Mouse (Mus musculus): ENCODE results near the gene AK157302. TPM values are rescaled to one million over a fixed set of nuclear protein-coding genes. Genes with fewer than 3 reads are reported as not detected.
A peak's percentile ranks its signal among the peaks of the same experiment; 100 is the strongest.
"Not testable (repeated sequence)": the region's sequence is repeated elsewhere in the genome, so short reads cannot be mapped to it uniquely, and the experiment has no call there.

The AK157302 gene
- polyA plus RNA-seq (2014; fragmentation: Nextera tagmentation; extraction: Ambion mirVana) = 0.23 and 0.35 TPM in 2 replicates

DNA sequence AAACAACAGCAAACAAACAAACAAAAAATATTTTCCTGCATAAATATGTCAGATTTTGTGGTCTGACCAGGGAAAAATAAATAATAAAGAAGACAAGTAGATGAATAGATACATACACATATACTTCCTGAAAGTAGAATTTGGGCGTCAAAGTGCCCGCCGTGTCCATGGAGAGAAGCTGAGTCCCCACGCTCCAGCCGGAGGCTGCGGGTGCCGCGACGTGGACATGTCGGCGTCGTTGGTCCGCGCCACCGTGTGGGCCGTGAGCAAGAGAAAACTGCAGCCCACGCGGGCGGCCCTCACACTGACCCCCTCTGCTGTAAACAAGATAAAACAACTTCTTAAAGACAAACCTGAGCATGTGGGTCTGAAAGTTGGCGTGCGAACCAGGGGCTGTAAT is at the start of gene AK157302:
TSS of gene AK157302 (plus strand) at position 144 of the 400 bp plus-strand sequence.
- DNase-seq (ENCODE audit: low spot score) (no peak), ATAC-seq (ENCODE audit: low FRiP score) (no peak)
- Histone ChIP-seq H3K36me3 (ENCODE audit: control insufficient read depth, insufficient read depth, low read length) (no peaks in the 10 kb centered on the region), H3K4me3 (ENCODE audit: low read depth, low read length) (no peak within 1 kb of the TSS), H3K9me3 (ENCODE audit: control insufficient read depth, low read length) (no peaks in the 10 kb centered on the region), H3K4me2 (replicated peaks; ENCODE audit: low read depth, low read length) (no peak within 1 kb of the TSS), H3K27me3 (ENCODE audit: control insufficient read depth, insufficient read depth, low read length) (no peaks in the 10 kb centered on the region), H3K4me1 (replicated peaks; ENCODE audit: control insufficient read depth, insufficient read depth, low read length) (no peaks in the 10 kb centered on the region), H3K9ac (ENCODE audit: low read depth, low read length) (no peak within 1 kb of the TSS), H3K27ac (ENCODE audit: low read depth, low read length) (no peak within 1 kb of the TSS)
- 92% methylated on average over 21 of the region's 21 CpGs for WGBS

DNA sequence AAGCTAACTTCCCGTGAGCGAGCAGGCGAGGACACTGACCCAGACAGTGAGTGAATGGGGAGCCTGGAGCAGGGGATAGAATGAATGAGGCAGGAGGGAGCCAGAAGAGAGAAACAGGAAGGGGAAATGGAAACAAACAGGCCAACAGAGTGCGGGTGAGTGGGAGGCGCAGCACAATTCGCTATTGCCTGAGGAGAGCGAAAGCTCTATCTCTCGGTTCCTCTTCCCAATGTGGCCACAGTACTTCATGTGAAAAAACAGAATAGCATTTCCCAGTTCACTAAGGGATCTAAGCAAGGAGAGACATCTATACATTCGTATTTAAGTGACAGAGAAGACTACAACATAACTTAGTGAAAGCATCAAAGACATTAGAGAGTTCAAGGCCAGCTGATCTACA is 48.2 kb upstream of the AK157302 start:
- no peak for ATAC-seq (ENCODE audit: low FRiP score)

DNA sequence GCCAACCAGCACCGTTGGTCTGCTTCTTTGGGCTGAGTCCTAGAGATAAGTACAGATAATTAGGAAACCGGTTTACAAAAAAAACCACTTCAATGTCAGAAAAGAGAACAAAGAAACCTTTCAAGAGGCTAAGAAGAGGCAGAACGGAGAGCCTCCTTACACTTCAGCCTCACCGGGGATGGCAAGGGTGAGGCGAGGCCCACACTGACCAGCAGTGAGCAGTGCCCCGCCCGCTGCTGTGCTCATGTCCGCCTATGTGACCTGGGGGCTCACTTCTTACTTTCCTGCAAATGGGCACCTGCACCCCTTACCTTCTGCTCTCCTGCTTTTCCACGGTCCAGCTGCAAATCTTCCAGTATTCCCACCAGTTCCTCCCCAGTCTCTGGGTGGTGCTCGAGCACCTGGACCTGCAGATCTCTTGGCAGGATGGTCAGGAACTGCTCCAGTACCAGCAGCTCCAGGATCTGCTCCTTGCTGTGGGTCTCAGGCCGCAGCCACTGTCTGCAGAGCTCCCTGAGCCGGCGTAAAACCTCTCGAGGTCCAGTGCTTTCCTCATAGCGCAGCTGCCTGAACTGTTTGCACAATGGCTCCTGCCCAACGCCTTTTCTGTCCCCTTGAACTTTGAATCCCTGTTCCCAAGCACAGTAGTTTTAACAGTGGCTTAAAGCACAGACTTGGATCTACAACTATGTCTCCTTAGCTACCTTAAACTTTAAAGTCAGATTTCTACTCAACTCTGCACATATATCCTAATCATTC is 47.0 kb upstream of the AK157302 start:
- Histone ChIP-seq H3K4me3 (ENCODE audit: low read depth, low read length) (no peak overlapping the region), H3K27me3 (ENCODE audit: control insufficient read depth, insufficient read depth, low read length) (no peaks in the 10 kb centered on the region), H3K4me2 (replicated peaks; ENCODE audit: low read depth, low read length) (no peak overlapping the region), H3K27ac (ENCODE audit: low read depth, low read length) (no peak overlapping the region), H3K9ac (ENCODE audit: low read depth, low read length) (no peak overlapping the region), H3K9me3 (ENCODE audit: control insufficient read depth, low read length) (no peaks in the 10 kb centered on the region), H3K36me3 (ENCODE audit: control insufficient read depth, insufficient read depth, low read length) (no peaks in the 10 kb centered on the region), H3K4me1 (replicated peaks; ENCODE audit: control insufficient read depth, insufficient read depth, low read length) (no peaks in the 10 kb centered on the region)
- DNase-seq (ENCODE audit: low spot score) (no peak), ATAC-seq (ENCODE audit: low FRiP score) (no peak)
- 86% methylated on average over 16 of the region's 16 CpGs for WGBS

More for the DNA sequence above, 48.2 kb upstream of the AK157302 start:
- Histone ChIP-seq H3K9ac (ENCODE audit: low read depth, low read length) (no peak overlapping the region), H3K4me3 (ENCODE audit: low read depth, low read length) (no peak overlapping the region), H3K27ac (ENCODE audit: low read depth, low read length) (no peak overlapping the region), H3K36me3 (ENCODE audit: control insufficient read depth, insufficient read depth, low read length) (no peaks in the 10 kb centered on the region), H3K27me3 (ENCODE audit: control insufficient read depth, insufficient read depth, low read length) (no peaks in the 10 kb centered on the region), H3K4me2 (replicated peaks; ENCODE audit: low read depth, low read length) (no peak overlapping the region), H3K4me1 (replicated peaks; ENCODE audit: control insufficient read depth, insufficient read depth, low read length) (no peaks in the 10 kb centered on the region), H3K9me3 (ENCODE audit: control insufficient read depth, low read length) (no peaks in the 10 kb centered on the region)
- no peak for DNase-seq (ENCODE audit: low spot score)
- 92% methylated on average over 9 of the region's 9 CpGs for WGBS

DNA sequence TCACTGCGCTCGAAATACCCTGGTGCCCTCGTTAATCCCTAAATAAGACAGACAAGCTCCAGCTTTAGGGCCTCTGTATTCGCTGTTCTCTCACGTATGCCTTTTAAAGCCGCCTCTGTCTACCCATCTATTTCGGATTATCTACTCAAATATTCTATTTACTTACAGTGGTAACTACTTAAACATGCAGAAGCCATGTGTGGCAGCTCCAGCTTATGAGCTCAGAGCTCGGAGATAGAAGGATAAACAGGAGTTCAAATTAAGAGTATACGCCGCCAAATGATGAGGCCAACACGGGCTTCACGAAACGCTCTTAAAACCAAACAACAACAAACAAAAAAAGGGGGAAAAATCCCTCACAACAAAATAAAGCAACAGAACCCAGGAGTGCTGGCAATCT is 42.0 kb upstream of the AK157302 start:
- H3K27me3 ChIP-seq (ENCODE audit: control insufficient read depth, insufficient read depth, low read length) = no peaks in the 10 kb centered on the region
- H3K36me3 ChIP-seq (ENCODE audit: control insufficient read depth, insufficient read depth, low read length) = no peaks in the 10 kb centered on the region
- peak overlapping the region; percentile 61 for H3K4me3 ChIP-seq (ENCODE audit: low read depth, low read length)
- no peak overlapping the region for H3K27ac ChIP-seq (ENCODE audit: low read depth, low read length)
- H3K4me2 ChIP-seq (replicated peaks; ENCODE audit: low read depth, low read length) = peak overlapping the region; percentile 57
- peak overlapping the region; percentile 74 for H3K9ac ChIP-seq (ENCODE audit: low read depth, low read length)
- H3K9me3 ChIP-seq (ENCODE audit: control insufficient read depth, low read length) = no peaks in the 10 kb centered on the region
- DNase-seq (ENCODE audit: low spot score) = no peak
- ATAC-seq (ENCODE audit: low FRiP score) = peak; percentile 49
- WGBS = 4% methylated on average over 13 of the region's 13 CpGs
- no peaks in the 10 kb centered on the region for H3K4me1 ChIP-seq (replicated peaks; ENCODE audit: control insufficient read depth, insufficient read depth, low read length)

- WGBS = under 1% methylated on average over 23 of the region's 23 CpGs
Measured at GRCm38 (mm10) chr13:21453449-21453848, 41.6 kb upstream of the AK157302 start, which contains the start of gene Zscan26. TSS of gene Zscan26 (minus strand) at chr13:21453730.

GRCm38 (mm10) chr13:21454133-21454532 is 40.9 kb upstream of the AK157302 start:
- no peaks in the 10 kb centered on the region for H3K9me3 ChIP-seq (ENCODE audit: control insufficient read depth, low read length)
- ATAC-seq (ENCODE audit: low FRiP score) (no peak), DNase-seq (ENCODE audit: low spot score) (no peak)
- WGBS = 91% methylated on average over 3 of the region's 3 CpGs
- H3K4me2 ChIP-seq (replicated peaks; ENCODE audit: low read depth, low read length) = no peak overlapping the region
- no peak overlapping the region for H3K4me3 ChIP-seq (ENCODE audit: low read depth, low read length)
- no peak overlapping the region for H3K9ac ChIP-seq (ENCODE audit: low read depth, low read length)
- H3K27me3 ChIP-seq (ENCODE audit: control insufficient read depth, insufficient read depth, low read length) = no peaks in the 10 kb centered on the region
- H3K4me1 ChIP-seq (replicated peaks; ENCODE audit: control insufficient read depth, insufficient read depth, low read length) = no peaks in the 10 kb centered on the region
- no peaks in the 10 kb centered on the region for H3K36me3 ChIP-seq (ENCODE audit: control insufficient read depth, insufficient read depth, low read length)
- no peak overlapping the region for H3K27ac ChIP-seq (ENCODE audit: low read depth, low read length)

More at GRCm38 (mm10) chr13:21453449-21453848, 41.6 kb upstream of the AK157302 start, which contains the start of gene Zscan26:
- Histone ChIP-seq H3K4me3 (ENCODE audit: low read depth, low read length) (peak within 1 kb of the TSS; percentile 61), H3K27ac (ENCODE audit: low read depth, low read length) (no peak within 1 kb of the TSS), H3K9me3 (ENCODE audit: control insufficient read depth, low read length) (no peaks in the 10 kb centered on the region), H3K9ac (ENCODE audit: low read depth, low read length) (peak within 1 kb of the TSS; percentile 74), H3K4me2 (replicated peaks; ENCODE audit: low read depth, low read length) (peak within 1 kb of the TSS; percentile 57), H3K4me1 (replicated peaks; ENCODE audit: control insufficient read depth, insufficient read depth, low read length) (no peaks in the 10 kb centered on the region), H3K36me3 (ENCODE audit: control insufficient read depth, insufficient read depth, low read length) (no peaks in the 10 kb centered on the region), H3K27me3 (ENCODE audit: control insufficient read depth, insufficient read depth, low read length) (no peaks in the 10 kb centered on the region)
- DNase-seq (ENCODE audit: low spot score) (peak; percentile 92), ATAC-seq (ENCODE audit: low FRiP score) (peak; percentile 90)

GRCm38 (mm10) chr13:21456347-21456746 is 38.7 kb upstream of the AK157302 start:
- H3K4me1 ChIP-seq (replicated peaks; ENCODE audit: control insufficient read depth, insufficient read depth, low read length) = no peaks in the 10 kb centered on the region
- H3K27ac ChIP-seq (ENCODE audit: low read depth, low read length) = no peak overlapping the region
- no peaks in the 10 kb centered on the region for H3K36me3 ChIP-seq (ENCODE audit: control insufficient read depth, insufficient read depth, low read length)
- ATAC-seq (ENCODE audit: low FRiP score) (no peak), DNase-seq (ENCODE audit: low spot score) (no peak)
- no peak overlapping the region for H3K4me2 ChIP-seq (replicated peaks; ENCODE audit: low read depth, low read length)
- H3K9me3 ChIP-seq (ENCODE audit: control insufficient read depth, low read length) = no peaks in the 10 kb centered on the region
- WGBS = 8% methylated on average over 4 of the region's 4 CpGs
- H3K27me3 ChIP-seq (ENCODE audit: control insufficient read depth, insufficient read depth, low read length) = no peaks in the 10 kb centered on the region
- H3K4me3 ChIP-seq (ENCODE audit: low read depth, low read length) = no peak overlapping the region
- H3K9ac ChIP-seq (ENCODE audit: low read depth, low read length) = no peak overlapping the region

DNA sequence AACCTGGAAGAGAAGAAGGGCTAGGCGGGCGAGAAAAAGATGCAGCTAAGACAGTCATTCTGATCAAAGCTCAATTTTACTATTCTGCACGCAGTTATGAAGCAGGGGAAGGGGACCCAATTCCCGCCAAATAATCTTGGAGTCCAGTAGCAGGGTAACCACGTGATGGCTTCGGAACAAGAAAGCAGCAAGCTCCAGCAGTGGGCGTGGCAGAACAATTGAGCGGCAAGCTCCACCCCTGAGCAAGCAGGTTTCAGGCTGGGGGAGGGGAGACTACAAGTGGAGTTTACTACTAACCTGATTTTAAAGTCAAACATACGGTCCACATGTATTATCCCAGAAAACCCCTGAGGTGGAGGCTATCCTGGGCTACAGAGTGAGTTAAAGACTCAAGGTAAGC is 32.5 kb upstream of the AK157302 start:
- 52% methylated on average over 9 of the region's 9 CpGs for WGBS
- not testable (repeated sequence) for H3K4me3 ChIP-seq (ENCODE audit: low read depth, low read length); H3K9ac ChIP-seq (ENCODE audit: low read depth, low read length); H3K36me3 ChIP-seq (ENCODE audit: control insufficient read depth, insufficient read depth, low read length); H3K4me2 ChIP-seq (replicated peaks; ENCODE audit: low read depth, low read length); DNase-seq (ENCODE audit: low spot score); H3K27me3 ChIP-seq (ENCODE audit: control insufficient read depth, insufficient read depth, low read length); H3K27ac ChIP-seq (ENCODE audit: low read depth, low read length); ATAC-seq (ENCODE audit: low FRiP score); H3K9me3 ChIP-seq (ENCODE audit: control insufficient read depth, low read length); H3K4me1 ChIP-seq (replicated peaks; ENCODE audit: control insufficient read depth, insufficient read depth, low read length)

DNA sequence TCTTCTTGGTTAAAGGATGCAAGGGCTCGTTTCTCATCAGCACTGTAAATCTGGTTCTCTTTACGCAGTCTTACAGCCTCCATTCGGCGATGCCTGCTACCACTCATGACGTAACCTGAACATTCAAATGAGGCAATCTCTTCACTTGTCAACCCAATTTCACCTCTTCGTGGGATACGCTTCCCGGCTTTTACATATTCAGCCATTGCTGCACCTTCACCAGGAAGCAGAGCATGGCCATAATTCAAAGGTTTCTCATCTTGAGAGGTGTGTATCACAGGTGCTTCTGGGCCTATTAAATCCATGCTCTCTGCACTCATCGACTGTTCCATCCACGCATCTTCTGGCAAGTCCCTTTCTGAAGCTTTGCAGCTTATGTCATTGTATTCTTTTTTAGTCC is 27.7 kb upstream of the AK157302 start:
- DNase-seq (ENCODE audit: low spot score) = no peak
- Histone ChIP-seq H3K27me3 (ENCODE audit: control insufficient read depth, insufficient read depth, low read length) (peaks cover 2% of the 10 kb centered on the region; the same call in 1 of the 2 replicates), H3K36me3 (ENCODE audit: control insufficient read depth, insufficient read depth, low read length) (no peaks in the 10 kb centered on the region), H3K4me1 (replicated peaks; ENCODE audit: control insufficient read depth, insufficient read depth, low read length) (no peaks in the 10 kb centered on the region), H3K9ac (ENCODE audit: low read depth, low read length) (no peak overlapping the region), H3K9me3 (ENCODE audit: control insufficient read depth, low read length) (no peaks in the 10 kb centered on the region), H3K4me2 (replicated peaks; ENCODE audit: low read depth, low read length) (no peak overlapping the region), H3K27ac (ENCODE audit: low read depth, low read length) (no peak overlapping the region), H3K4me3 (ENCODE audit: low read depth, low read length) (no peak overlapping the region)
- no peak for ATAC-seq (ENCODE audit: low FRiP score)
- WGBS = 83% methylated on average over 10 of the region's 10 CpGs

All from hindbrain, embryonic 11.5 days (tissue).